Mouse (Mus musculus) embryonic facial prominence, embryonic 11.5 days (tissue): Measurements from ENCODE around the gene Has3. TPM values are rescaled to one million over a fixed set of nuclear protein-coding genes. Genes with fewer than 3 reads are reported as not detected.
A peak's percentile ranks its signal among the peaks of the same experiment; 100 is the strongest.

Source experiments
- ATAC-seq: fragments of 200-750 bp; cut with Nextera tagmentation; replicated peaks from 2 replicates; pipeline ENCODE4 v1.8.0; 2017; ENCODE audit warnings: low read depth; ENCODE audit not compliant: insufficient number of reproducible peaks, low FRiP score, low TSS enrichment
- DNase-seq: peaks from one replicate; pipeline ENCODE4 v3.0.0-alpha.2; 2015; ENCODE audit warnings: low spot score
- H3K27ac ChIP-seq: fragments of 300-500 bp; sonication (generic); replicated peaks from 2 replicates; pipeline ENCODE4 v1.5.1; 2014; ENCODE audit warnings: mild to moderate bottlenecking, low read depth, low read length, control low read depth
- H3K27me3 ChIP-seq: fragments of 300-500 bp; sonication (generic); 2 replicates; pipeline ENCODE4 v1.6.1; 2014; ENCODE audit warnings: mild to moderate bottlenecking, low read length, moderate library complexity, mixed read lengths; ENCODE audit not compliant: control insufficient read depth, insufficient read depth
- H3K36me3 ChIP-seq: fragments of 300-500 bp; sonication (generic); replicated peaks from 2 replicates; pipeline ENCODE4 v1.6.1; 2014; ENCODE audit warnings: low read depth, mild to moderate bottlenecking, low read length, moderate library complexity, mixed read lengths; ENCODE audit not compliant: control insufficient read depth, insufficient read depth
- H3K4me1 ChIP-seq: fragments of 300-500 bp; sonication (generic); 2 replicates; pipeline ENCODE4 v1.6.1; 2014; ENCODE audit warnings: low read length, mixed read lengths; ENCODE audit not compliant: control insufficient read depth, insufficient read depth
- H3K4me2 ChIP-seq: fragments of 300-500 bp; sonication (generic); 2 replicates; pipeline ENCODE4 v1.6.1; 2014; ENCODE audit warnings: low read depth, mild to moderate bottlenecking, control low read depth, low read length, moderate library complexity
- H3K4me3 ChIP-seq: fragments of 300-500 bp; sonication (generic); 2 replicates; pipeline ENCODE4 v1.5.1; 2014; ENCODE audit warnings: low read depth, low read length, control low read depth
- H3K9ac ChIP-seq: fragments of 300-500 bp; sonication (generic); replicated peaks from 2 replicates; pipeline ENCODE4 v1.6.1; 2014; ENCODE audit warnings: mild to moderate bottlenecking, control low read depth, low read length
- H3K9me3 ChIP-seq: fragments of 300-500 bp; sonication (generic); replicated peaks from 2 replicates; pipeline ENCODE4 v1.6.1; 2016; ENCODE audit warnings: mild to moderate bottlenecking, low read length, inconsistent platforms, mixed read lengths; ENCODE audit not compliant: control insufficient read depth
- WGBS: fragments of 180-500 bp; shearing (Covaris S2); extraction: QIAGEN DNeasy Blood & Tissue Kit; methylation state at CpG from one replicate; pipeline ENCODE4 v1.1.7; 2014; 5-methylcytosine and 5-hydroxymethylcytosine counted together
- polyA plus RNA-seq: library from polyadenylated mRNA; unstranded; fragments of >200 nt; fragmentation: Nextera tagmentation; extraction: Ambion mirVana; gene quantifications from 2 replicates; pipeline ENCODE4 v1.2.1, GENCODE M21; 2014

The Has3 gene
- polyA plus RNA-seq, result 0.18 and 0.31 TPM in 2 replicates

GRCm38 (mm10) chr8:106870051-106870450 lies at the start of gene Has3:
Gene Has3, plus strand, starts transcription at chr8:106870242.
- DNase-seq (peak; percentile 49), ATAC-seq (no peak)
- Histone ChIP-seq H3K27ac (no peak within 1 kb of the TSS), H3K9ac (peak within 1 kb of the TSS; percentile 47), H3K4me2 (peak within 1 kb of the TSS; percentile 95), H3K36me3 (no peaks in the 10 kb centered on the region), H3K27me3 (peaks cover 12% of the 10 kb centered on the region), H3K4me3 (peak within 1 kb of the TSS; percentile 46), H3K9me3 (no peaks in the 10 kb centered on the region), H3K4me1 (peaks cover 9% of the 10 kb centered on the region)
- under 1% methylated on average over 18 of the region's 18 CpGs for WGBS

GRCm38 (mm10) chr8:106820553-106821515 lies 49.2 kb upstream of the Has3 start:
- ATAC-seq, result no peak
- Histone ChIP-seq H3K9ac (no peak overlapping the region), H3K4me2 (no peak overlapping the region), H3K4me3 (no peak overlapping the region), H3K27ac (no peak overlapping the region), H3K4me1 (no peaks in the 10 kb centered on the region), H3K9me3 (no peaks in the 10 kb centered on the region), H3K27me3 (no peaks in the 10 kb centered on the region), H3K36me3 (no peaks in the 10 kb centered on the region)
- 63% methylated on average over 14 of the region's 14 CpGs for WGBS
- peak; percentile 26 for DNase-seq

- ATAC-seq (no peak), DNase-seq (no peak)
- Histone ChIP-seq H3K27me3 (no peaks in the 10 kb centered on the region), H3K4me3 (no peak overlapping the region), H3K9ac (no peak overlapping the region), H3K9me3 (no peaks in the 10 kb centered on the region), H3K4me2 (no peak overlapping the region), H3K4me1 (no peaks in the 10 kb centered on the region), H3K27ac (no peak overlapping the region), H3K36me3 (no peaks in the 10 kb centered on the region)
- 84% methylated on average over 6 of the region's 6 CpGs for WGBS
Observed at GRCm38 (mm10) chr8:106828921-106829320, 41.1 kb upstream of the Has3 start.

GRCm38 (mm10) chr8:106829526-106830045 lies 40.5 kb upstream of the Has3 start:
- Histone ChIP-seq H3K4me1 (no peaks in the 10 kb centered on the region), H3K27me3 (no peaks in the 10 kb centered on the region), H3K9me3 (no peaks in the 10 kb centered on the region), H3K9ac (no peak overlapping the region), H3K27ac (no peak overlapping the region), H3K4me3 (no peak overlapping the region), H3K4me2 (no peak overlapping the region), H3K36me3 (no peaks in the 10 kb centered on the region)
- ATAC-seq, result no peak
- 85% methylated on average over 5 of the region's 5 CpGs for WGBS
- no peak for DNase-seq

- DNase-seq (no peak), ATAC-seq (no peak)
- H3K27ac ChIP-seq, result no peak overlapping the region
- WGBS, result 83% methylated on average over 1 of the region's 1 CpGs
- no peaks in the 10 kb centered on the region for H3K36me3 ChIP-seq
- H3K9ac ChIP-seq, result no peak overlapping the region
- H3K27me3 ChIP-seq, result no peaks in the 10 kb centered on the region
- H3K4me3 ChIP-seq, result no peak overlapping the region
- no peak overlapping the region for H3K4me2 ChIP-seq
- no peaks in the 10 kb centered on the region for H3K4me1 ChIP-seq
- no peaks in the 10 kb centered on the region for H3K9me3 ChIP-seq
Observed at GRCm38 (mm10) chr8:106834899-106835298, 35.1 kb upstream of the Has3 start.

GRCm38 (mm10) chr8:106836525-106836924 lies 33.5 kb upstream of the Has3 start:
- no peak overlapping the region for H3K4me2 ChIP-seq
- 81% methylated on average over 6 of the region's 6 CpGs for WGBS
- H3K27me3 ChIP-seq, result no peaks in the 10 kb centered on the region
- H3K36me3 ChIP-seq, result no peaks in the 10 kb centered on the region
- no peak overlapping the region for H3K4me3 ChIP-seq
- H3K27ac ChIP-seq, result no peak overlapping the region
- ATAC-seq (no peak), DNase-seq (no peak)
- no peaks in the 10 kb centered on the region for H3K9me3 ChIP-seq
- H3K4me1 ChIP-seq, result no peaks in the 10 kb centered on the region
- no peak overlapping the region for H3K9ac ChIP-seq

- no peak overlapping the region for H3K9ac ChIP-seq
- H3K9me3 ChIP-seq, result no peaks in the 10 kb centered on the region
- H3K27me3 ChIP-seq, result no peaks in the 10 kb centered on the region
- ATAC-seq (no peak), DNase-seq (no peak)
- 78% methylated on average over 6 of the region's 6 CpGs for WGBS
- H3K4me1 ChIP-seq, result no peaks in the 10 kb centered on the region
- H3K36me3 ChIP-seq, result no peaks in the 10 kb centered on the region
- H3K27ac ChIP-seq, result no peak overlapping the region
- no peak overlapping the region for H3K4me3 ChIP-seq
- H3K4me2 ChIP-seq, result no peak overlapping the region
Observed at GRCm38 (mm10) chr8:106838803-106839202, 31.2 kb upstream of the Has3 start.
